Mouse (Mus musculus): ENCODE measurements around the gene Kcnmb3. TPM values are rescaled to one million over a fixed set of nuclear protein-coding genes. Genes with fewer than 3 reads are reported as not detected.
A peak's percentile ranks its signal among the peaks of the same experiment; 100 is the strongest.

Kcnmb3 gene
- polyA plus RNA-seq, 1 experiment from 2014 or later: not detected

- WGBS: 75% methylated on average over 4 of the region's 4 CpGs
- H3K27me3 ChIP-seq (replicated peaks): no peaks in the 10 kb centered on the region
- H3K27ac ChIP-seq (ENCODE audit: poor library complexity, severe bottlenecking): no peak overlapping the region
- no peaks in the 10 kb centered on the region for H3K9me3 ChIP-seq (replicated peaks)
- H3K36me3 ChIP-seq: peaks cover 10% of the 10 kb centered on the region
- H3K4me3 ChIP-seq: no peak overlapping the region
- H3K4me1 ChIP-seq (replicated peaks): peaks cover 13% of the 10 kb centered on the region
- no peak overlapping the region for H3K9ac ChIP-seq
- no peak overlapping the region for H3K4me2 ChIP-seq
- no peak for ATAC-seq (ENCODE audit: insufficient number of reproducible peaks, low FRiP score)
Observed at GRCm38 (mm10) chr3:32468411-32468810, 23.6 kb downstream of the Kcnmb3 start.

- Histone ChIP-seq H3K27me3 (replicated peaks) (no peaks in the 10 kb centered on the region), H3K4me3 (no peak overlapping the region), H3K27ac (ENCODE audit: poor library complexity, severe bottlenecking) (no peak overlapping the region), H3K9me3 (replicated peaks) (no peaks in the 10 kb centered on the region), H3K4me2 (no peak overlapping the region), H3K4me1 (replicated peaks) (peaks cover 8% of the 10 kb centered on the region), H3K9ac (no peak overlapping the region), H3K36me3 (peaks cover 20% of the 10 kb centered on the region)
- ATAC-seq (ENCODE audit: insufficient number of reproducible peaks, low FRiP score): no peak
- 89% methylated on average over 4 of the region's 4 CpGs for WGBS
Observed at GRCm38 (mm10) chr3:32467321-32467720, 24.7 kb downstream of the Kcnmb3 start.

GRCm38 (mm10) chr3:32459777-32460176 lies 32.3 kb downstream of the Kcnmb3 start:
- Histone ChIP-seq H3K36me3 (peaks cover 83% of the 10 kb centered on the region), H3K27me3 (replicated peaks) (no peaks in the 10 kb centered on the region), H3K4me3 (no peak overlapping the region), H3K4me2 (no peak overlapping the region), H3K4me1 (replicated peaks) (no peaks in the 10 kb centered on the region), H3K27ac (ENCODE audit: poor library complexity, severe bottlenecking) (no peak overlapping the region), H3K9ac (no peak overlapping the region), H3K9me3 (replicated peaks) (no peaks in the 10 kb centered on the region)
- ATAC-seq (ENCODE audit: insufficient number of reproducible peaks, low FRiP score): no peak
- 69% methylated on average over 4 of the region's 4 CpGs for WGBS

GRCm38 (mm10) chr3:32454329-32455021 lies 37.6 kb downstream of the Kcnmb3 start:
- WGBS: 44% methylated on average over 11 of the region's 11 CpGs
- no peak overlapping the region for H3K4me2 ChIP-seq
- H3K4me1 ChIP-seq (replicated peaks): 0 out of 2 replicates have a peak, but pooled peaks cover 4% of the 10 kb centered on the region
- no peaks in the 10 kb centered on the region for H3K27me3 ChIP-seq (replicated peaks)
- H3K4me3 ChIP-seq: no peak overlapping the region
- peaks cover 71% of the 10 kb centered on the region for H3K36me3 ChIP-seq
- H3K27ac ChIP-seq (ENCODE audit: poor library complexity, severe bottlenecking): peak overlapping the region; percentile 42
- H3K9me3 ChIP-seq (replicated peaks): no peaks in the 10 kb centered on the region
- H3K9ac ChIP-seq: no peak overlapping the region
- ATAC-seq (ENCODE audit: insufficient number of reproducible peaks, low FRiP score): peak; percentile 55

- H3K4me2 ChIP-seq: no peak overlapping the region
- no peak for ATAC-seq (ENCODE audit: insufficient number of reproducible peaks, low FRiP score)
- peaks cover 73% of the 10 kb centered on the region for H3K36me3 ChIP-seq
- no peak overlapping the region for H3K9ac ChIP-seq
- H3K27me3 ChIP-seq (replicated peaks): no peaks in the 10 kb centered on the region
- no peak overlapping the region for H3K27ac ChIP-seq (ENCODE audit: poor library complexity, severe bottlenecking)
- 0 out of 2 replicates have a peak, but pooled peaks cover 3% of the 10 kb centered on the region for H3K9me3 ChIP-seq (replicated peaks)
- H3K4me3 ChIP-seq: no peak overlapping the region
- H3K4me1 ChIP-seq (replicated peaks): peaks cover 4% of the 10 kb centered on the region; the same call in 1 of the 2 replicates
Observed at GRCm38 (mm10) chr3:32441710-32442109, 50.3 kb downstream of the Kcnmb3 start.

GRCm38 (mm10) chr3:32438716-32439115 lies 53.3 kb downstream of the Kcnmb3 start:
- H3K36me3 ChIP-seq: peaks cover 54% of the 10 kb centered on the region
- 0 out of 2 replicates have a peak, but pooled peaks cover 3% of the 10 kb centered on the region for H3K9me3 ChIP-seq (replicated peaks)
- 76% methylated on average over 4 of the region's 4 CpGs for WGBS
- H3K27me3 ChIP-seq (replicated peaks): no peaks in the 10 kb centered on the region
- H3K27ac ChIP-seq (ENCODE audit: poor library complexity, severe bottlenecking): no peak overlapping the region
- H3K4me3 ChIP-seq: no peak overlapping the region
- ATAC-seq (ENCODE audit: insufficient number of reproducible peaks, low FRiP score): no peak
- H3K4me2 ChIP-seq: no peak overlapping the region
- no peak overlapping the region for H3K9ac ChIP-seq
- peaks cover 12% of the 10 kb centered on the region; the same call in 1 of the 2 replicates for H3K4me1 ChIP-seq (replicated peaks)

- Histone ChIP-seq H3K27me3 (replicated peaks) (no peaks in the 10 kb centered on the region), H3K36me3 (peaks cover 48% of the 10 kb centered on the region), H3K4me2 (no peak overlapping the region), H3K9ac (no peak overlapping the region), H3K27ac (ENCODE audit: poor library complexity, severe bottlenecking) (no peak overlapping the region), H3K4me3 (no peak overlapping the region), H3K9me3 (replicated peaks) (0 out of 2 replicates have a peak, but pooled peaks cover 3% of the 10 kb centered on the region), H3K4me1 (replicated peaks) (peaks cover 15% of the 10 kb centered on the region; the same call in 1 of the 2 replicates)
- no peak for ATAC-seq (ENCODE audit: insufficient number of reproducible peaks, low FRiP score)
- 95% methylated on average over 6 of the region's 6 CpGs for WGBS
Observed at GRCm38 (mm10) chr3:32437820-32438219, 54.2 kb downstream of the Kcnmb3 start.

- 53% methylated on average over 6 of the region's 6 CpGs for WGBS
- H3K4me3 ChIP-seq: no peak overlapping the region
- H3K27me3 ChIP-seq (replicated peaks): no peaks in the 10 kb centered on the region
- H3K4me1 ChIP-seq (replicated peaks): peaks cover 17% of the 10 kb centered on the region; the same call in 1 of the 2 replicates
- no peak for ATAC-seq (ENCODE audit: insufficient number of reproducible peaks, low FRiP score)
- H3K36me3 ChIP-seq: peaks cover 45% of the 10 kb centered on the region
- H3K9me3 ChIP-seq (replicated peaks): 0 out of 2 replicates have a peak, but pooled peaks cover 3% of the 10 kb centered on the region
- H3K4me2 ChIP-seq: no peak overlapping the region
- no peak overlapping the region for H3K27ac ChIP-seq (ENCODE audit: poor library complexity, severe bottlenecking)
- H3K9ac ChIP-seq: no peak overlapping the region
Observed at GRCm38 (mm10) chr3:32437297-32437696, 54.7 kb downstream of the Kcnmb3 start.

GRCm38 (mm10) chr3:32436101-32436500 lies 55.9 kb downstream of the Kcnmb3 start:
- Histone ChIP-seq H3K9me3 (replicated peaks) (no peaks in the 10 kb centered on the region), H3K27ac (ENCODE audit: poor library complexity, severe bottlenecking) (no peak overlapping the region), H3K4me2 (no peak overlapping the region), H3K27me3 (replicated peaks) (no peaks in the 10 kb centered on the region), H3K36me3 (peaks cover 35% of the 10 kb centered on the region), H3K4me1 (replicated peaks) (peaks cover 17% of the 10 kb centered on the region; the same call in 1 of the 2 replicates), H3K9ac (no peak overlapping the region), H3K4me3 (no peak overlapping the region)
- WGBS: 77% methylated on average over 11 of the region's 11 CpGs
- no peak for ATAC-seq (ENCODE audit: insufficient number of reproducible peaks, low FRiP score)

- Histone ChIP-seq H3K9ac (no peak overlapping the region), H3K36me3 (peaks cover 21% of the 10 kb centered on the region), H3K4me2 (no peak overlapping the region), H3K4me3 (no peak overlapping the region), H3K27me3 (replicated peaks) (no peaks in the 10 kb centered on the region), H3K9me3 (replicated peaks) (no peaks in the 10 kb centered on the region), H3K4me1 (replicated peaks) (peaks cover 24% of the 10 kb centered on the region), H3K27ac (ENCODE audit: poor library complexity, severe bottlenecking) (no peak overlapping the region)
- WGBS: 65% methylated on average over 2 of the region's 2 CpGs
- ATAC-seq (ENCODE audit: insufficient number of reproducible peaks, low FRiP score): no peak
Observed at GRCm38 (mm10) chr3:32434016-32434415, 58.0 kb downstream of the Kcnmb3 start.

- H3K4me2 ChIP-seq: no peak overlapping the region
- ATAC-seq (ENCODE audit: insufficient number of reproducible peaks, low FRiP score): no peak
- peaks cover 9% of the 10 kb centered on the region; the same call in 1 of the 2 replicates for H3K36me3 ChIP-seq
- H3K9ac ChIP-seq: no peak overlapping the region
- no peak overlapping the region for H3K27ac ChIP-seq (ENCODE audit: poor library complexity, severe bottlenecking)
- H3K9me3 ChIP-seq (replicated peaks): no peaks in the 10 kb centered on the region
- H3K4me1 ChIP-seq (replicated peaks): peaks cover 21% of the 10 kb centered on the region
- no peak overlapping the region for H3K4me3 ChIP-seq
- WGBS: 69% methylated on average over 2 of the region's 2 CpGs
- no peaks in the 10 kb centered on the region for H3K27me3 ChIP-seq (replicated peaks)
Observed at GRCm38 (mm10) chr3:32430394-32430793, 61.6 kb downstream of the Kcnmb3 start.
